Mouse (Mus musculus) A20 (cell line): Measurements from ENCODE around the gene Mea1.

Source experiments
- DNase-seq: peaks from one replicate; pipeline ENCODE4 v3.0.0-alpha.2; 2011; ENCODE audit warnings: low read depth, low spot score

The Mea1 gene

GRCm38 (mm10) chr17:46678416-46678815 lies at the start of gene Mea1:
Gene Mea1 (plus strand): TSS chr17:46678793.
- DNase-seq = no peak

GRCm38 (mm10) chr17:46629685-46630441 lies 48.7 kb upstream of the Mea1 start:
- DNase-seq = no peak

- DNase-seq = peak; percentile 59
These were observed 41.6 kb upstream of the Mea1 start for GRCm38 (mm10) chr17:46636831-46637523.

GRCm38 (mm10) chr17:46639929-46640328 lies 38.7 kb upstream of the Mea1 start:
- no peak for DNase-seq

- DNase-seq = no peak
These were observed 36.5 kb upstream of the Mea1 start for GRCm38 (mm10) chr17:46642060-46642459.

- DNase-seq = no peak
These were observed 34.3 kb upstream of the Mea1 start for GRCm38 (mm10) chr17:46644152-46644805.

- no peak for DNase-seq
These were observed 33.6 kb upstream of the Mea1 start for GRCm38 (mm10) chr17:46644916-46645475.

- peak; percentile 100 for DNase-seq
These were observed 32.9 kb upstream of the Mea1 start, which contains the start of the genes Klc4 and Mrpl2 for GRCm38 (mm10) chr17:46645561-46646321. Gene Klc4 (minus strand): TSS chr17:46646022. Gene Mrpl2 (plus strand): TSS chr17:46646229.

- no peak for DNase-seq
These were observed 32.3 kb upstream of the Mea1 start for GRCm38 (mm10) chr17:46646322-46646662.

GRCm38 (mm10) chr17:46647279-46647678 lies 31.3 kb upstream of the Mea1 start:
- DNase-seq = no peak

GRCm38 (mm10) chr17:46648436-46648835 lies 30.2 kb upstream of the Mea1 start:
- DNase-seq = no peak

- no peak for DNase-seq
These were observed 28.8 kb upstream of the Mea1 start for GRCm38 (mm10) chr17:46649811-46650210.

- DNase-seq = no peak
These were observed 28.2 kb upstream of the Mea1 start, which contains the start of gene Cul7 for GRCm38 (mm10) chr17:46650232-46651031. Gene Cul7 (plus strand): TSS chr17:46650337.

GRCm38 (mm10) chr17:46651292-46651691 lies 27.3 kb upstream of the Mea1 start:
- no peak for DNase-seq

- no peak for DNase-seq
These were observed 26.6 kb upstream of the Mea1 start for GRCm38 (mm10) chr17:46651755-46652547.

- no peak for DNase-seq
These were observed 22.5 kb upstream of the Mea1 start for GRCm38 (mm10) chr17:46656054-46656453.

- no peak for DNase-seq
These were observed 17.2 kb upstream of the Mea1 start for GRCm38 (mm10) chr17:46661351-46661750.

- DNase-seq = no peak
These were observed 16.6 kb upstream of the Mea1 start for GRCm38 (mm10) chr17:46661981-46662380.

GRCm38 (mm10) chr17:46662730-46663129 lies 15.9 kb upstream of the Mea1 start:
- DNase-seq = no peak

- DNase-seq = no peak
These were observed 10.9 kb upstream of the Mea1 start for GRCm38 (mm10) chr17:46667712-46668111.
